Mouse (Mus musculus) cerebellum, adult 2 months (tissue): ENCODE results near the gene Il2rb. TPM values are rescaled to one million over a fixed set of nuclear protein-coding genes. Genes with fewer than 3 reads are reported as not detected.

Source experiments
- DNase-seq, 2 experiments: peaks; one replicate each; pipeline ENCODE4 v3.0.0; 2021
- H3K27ac ChIP-seq: fragments of 200-500 bp; 2 replicates; pipeline ENCODE4 v1.5.1; 2012; ENCODE audit warnings: low read length, control low read depth, inconsistent platforms; ENCODE audit not compliant: insufficient read depth
- H3K27me3 ChIP-seq: fragments of 200-500 bp; 2 replicates; pipeline ENCODE4 v1.6.1; 2012; ENCODE audit warnings: inconsistent platforms, mild to moderate bottlenecking, low read length, moderate library complexity; ENCODE audit not compliant: control insufficient read depth, insufficient read depth
- H3K4me1 ChIP-seq: fragments of 200-500 bp; 2 replicates; pipeline ENCODE4 v1.6.1; 2011; ENCODE audit warnings: low read length; ENCODE audit not compliant: control insufficient read depth, insufficient read depth
- H3K4me3 ChIP-seq: fragments of 200-500 bp; replicated peaks from 2 replicates; pipeline ENCODE3; 2011; ENCODE audit warnings: mild to moderate bottlenecking, low read depth, low read length, control low read depth; ENCODE audit not compliant: insufficient read depth
- CTCF ChIP-seq: fragments of 200-500 bp; IDR thresholded peaks from 2 replicates; pipeline ENCODE4 v1.5.1; 2011; ENCODE audit warnings: low read depth, mild to moderate bottlenecking, control low read depth, low read length, moderate library complexity, borderline replicate concordance; ENCODE audit not compliant: insufficient read depth
- POLR2A ChIP-seq: fragments of 200-500 bp; IDR thresholded peaks from 2 replicates; pipeline ENCODE4 v1.6.1; 2011; ENCODE audit warnings: low read length, control low read depth, borderline replicate concordance; ENCODE audit not compliant: insufficient read depth
- WGBS: fragments of 180-500 bp; shearing (Covaris S2); methylation state at CpG from one replicate; pipeline ENCODE4 v1.1.7; 2018; 5-methylcytosine and 5-hydroxymethylcytosine counted together
- polyA plus RNA-seq: library from polyadenylated mRNA; depleted of rRNA; stranded (reverse); fragments of >200 nt; gene quantifications from 2 replicates; pipeline ENCODE4 v1.2.3, GENCODE M21; 2012

The Il2rb gene
- polyA plus RNA-seq, 1 experiment: 0.10 TPM

GRCm38 (mm10) chr15:78533346-78533835 is 38.3 kb upstream of the Il2rb start:
- peak; percentile 74 to 89 for DNase-seq
- 11% methylated on average over 10 of the region's 10 CpGs for WGBS
- Histone ChIP-seq H3K27ac (peak overlapping the region; percentile 3; the same call in 1 of the 2 replicates), H3K4me1 (peaks cover 50% of the 10 kb centered on the region), H3K4me3 (no peak overlapping the region), H3K27me3 (no peaks in the 10 kb centered on the region)
- TF ChIP-seq POLR2A (no peak), CTCF (no peak)

GRCm38 (mm10) chr15:78532566-78533345 is 37.7 kb upstream of the Il2rb start:
- Histone ChIP-seq H3K27me3 (no peaks in the 10 kb centered on the region), H3K4me1 (peaks cover 46% of the 10 kb centered on the region), H3K27ac (peak overlapping the region; percentile 3; the same call in 1 of the 2 replicates), H3K4me3 (no peak overlapping the region)
- 54% methylated on average over 10 of the region's 10 CpGs for WGBS
- no peak for DNase-seq
- TF ChIP-seq CTCF (no peak), POLR2A (no peak)

GRCm38 (mm10) chr15:78531901-78532469 is 36.9 kb upstream of the Il2rb start:
- peak; percentile 99 to 100 for DNase-seq
- TF ChIP-seq POLR2A: no peak; the same call in 1 of the 2 replicates
- TF ChIP-seq CTCF: peak; percentile 92
- Histone ChIP-seq H3K4me1 (peaks cover 46% of the 10 kb centered on the region), H3K27me3 (no peaks in the 10 kb centered on the region), H3K4me3 (peak overlapping the region; percentile 73), H3K27ac (peak overlapping the region; percentile 77)
- WGBS: under 1% methylated on average over 25 of the region's 25 CpGs

GRCm38 (mm10) chr15:78531451-78531720 is 36.3 kb upstream of the Il2rb start:
- no peak for TF ChIP-seq CTCF
- TF ChIP-seq POLR2A: no peak
- H3K4me1 ChIP-seq: peaks cover 46% of the 10 kb centered on the region
- 71% methylated on average over 4 of the region's 4 CpGs for whole genome bisulfite sequencing
- no peaks in the 10 kb centered on the region for H3K27me3 ChIP-seq
- H3K27ac ChIP-seq: peak overlapping the region; percentile 77
- H3K4me3 ChIP-seq: no peak overlapping the region
- peak in 1 of 2 experiments; percentile 26 for DNase-seq

- peak within 1 kb of the TSS; percentile 73 for H3K4me3 ChIP-seq
- TF ChIP-seq CTCF (no peak), POLR2A (no peak)
- H3K27ac ChIP-seq: peak within 1 kb of the TSS; percentile 77
- H3K27me3 ChIP-seq: no peaks in the 10 kb centered on the region
- 47% methylated on average over 17 of the region's 17 CpGs for WGBS
- peak; percentile 72 to 83 for DNase-seq
- peaks cover 46% of the 10 kb centered on the region for H3K4me1 ChIP-seq
Measured at GRCm38 (mm10) chr15:78530671-78531450, 35.8 kb upstream of the Il2rb start, which contains the start of gene C1qtnf6. Gene C1qtnf6, minus strand, starts transcription at chr15:78531416.

GRCm38 (mm10) chr15:78530141-78530540 is 35.1 kb upstream of the Il2rb start:
- TF ChIP-seq CTCF: no peak
- TF ChIP-seq POLR2A: no peak
- H3K4me1 ChIP-seq: peaks cover 43% of the 10 kb centered on the region
- 94% methylated on average over 3 of the region's 3 CpGs for WGBS
- no peaks in the 10 kb centered on the region for H3K27me3 ChIP-seq
- no peak overlapping the region for H3K27ac ChIP-seq
- H3K4me3 ChIP-seq: no peak overlapping the region
- no peak for DNase-seq

- H3K4me3 ChIP-seq: peak overlapping the region; percentile 9
- DNase-seq: peak; percentile 61 to 67
- peaks cover 39% of the 10 kb centered on the region for H3K4me1 ChIP-seq
- TF ChIP-seq CTCF (no peak), POLR2A (no peak)
- no peaks in the 10 kb centered on the region for H3K27me3 ChIP-seq
- no peak overlapping the region for H3K27ac ChIP-seq
- 17% methylated on average over 14 of the region's 15 CpGs for WGBS
Measured at GRCm38 (mm10) chr15:78529428-78529990, 34.4 kb upstream of the Il2rb start.
